In the genomic region with DNA sequence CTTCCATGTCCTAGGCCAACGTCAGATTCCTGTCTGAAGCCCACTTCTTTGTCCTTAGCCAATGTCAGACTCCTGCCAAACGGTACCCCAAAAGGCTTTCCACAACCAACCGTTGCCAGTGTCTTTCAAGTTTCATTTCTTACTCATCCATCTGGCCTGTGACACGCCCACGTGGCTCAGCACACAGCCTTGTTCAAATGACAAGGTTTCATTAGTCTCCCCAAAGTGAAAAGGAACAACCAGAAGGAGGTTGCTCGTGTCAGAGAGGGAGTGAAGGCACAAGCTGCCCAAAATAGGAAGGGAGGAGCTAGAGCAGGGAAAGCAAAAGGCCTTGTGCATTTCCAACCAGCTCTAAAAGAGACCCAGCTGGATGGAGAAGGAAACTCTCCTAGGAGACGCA, we compare ENCODE assay signal across 10 mouse cellular contexts.
DNase-seq lines count a peak whose midpoint lies in the region; ATAC-seq and TF ChIP-seq lines count a peak whose summit lies in the region.
"Had no signal": no experiment of that assay in that cellular context is flagged by ENCODE, and none has a peak within 500 bp of the region (broad histone marks: within the 10 kb centered on the region; RNA-seq: fewer than 3 reads in every experiment).

No protein-coding gene starts in this region.

- no peak overlapping the region for H3K4me3 ChIP-seq in liver, adult 2 months (ENCODE audit: insufficient read depth, low read depth, low read length)
- H3K4me3 ChIP-seq in macrophage (ENCODE audit: inconsistent target), result no peak overlapping the region
- H3K4me3 ChIP-seq: hindbrain, embryonic 12.5 days had no signal

- H3K27me3 ChIP-seq in liver, adult 2 months (ENCODE audit: control insufficient read depth, insufficient read depth, low read length), result no peaks in the 10 kb centered on the region
- H3K27me3 ChIP-seq: hindbrain, embryonic 12.5 days had no signal

- no peaks in the 10 kb centered on the region for H3K36me3 ChIP-seq in liver, adult 2 months (ENCODE audit: control insufficient read depth, insufficient read depth, low read length)
- H3K36me3 ChIP-seq in macrophage (ENCODE audit: inconsistent target), result no peaks in the 10 kb centered on the region
- H3K36me3 ChIP-seq: hindbrain, embryonic 12.5 days had no signal

- no peak for TF ChIP-seq CTCF in liver, adult 2 months (IDR thresholded peaks at IDR 0.05; ENCODE audit: low read depth, low read length)

- H3K4me1 ChIP-seq in liver, adult 2 months (ENCODE audit: control insufficient read depth, insufficient read depth, low read length), result no peaks in the 10 kb centered on the region

- TF ChIP-seq POLR2A in liver, adult 2 months (IDR thresholded peaks at IDR 0.05; ENCODE audit: extremely low read depth, insufficient read depth, low read length), result no peak

- peak; percentile 84 for ATAC-seq in frontal cortex, adult (ENCODE audit: low TSS enrichment)
- ATAC-seq in erythroblast, adult 5-6 weeks (replicated peaks; ENCODE audit: low FRiP score, poor library complexity, severe bottlenecking), result no peak
- ATAC-seq: forebrain, embryonic 14.5 days had no signal

- WGBS in liver, adult 2 months, result 76% methylated on average over 7 of the region's 7 CpGs
- WGBS in macrophage (ENCODE audit: missing documents), result 9% methylated on average over 7 of the region's 7 CpGs

- H3K9ac ChIP-seq in liver, adult 2 months (ENCODE audit: low read depth, low read length), result no peak overlapping the region
- H3K9ac ChIP-seq: hindbrain, embryonic 12.5 days had no signal

- no peaks in the 10 kb centered on the region for H3K79me2 ChIP-seq in liver, adult 2 months (ENCODE audit: control insufficient read depth, insufficient read depth, low read length)
- no peaks in the 10 kb centered on the region for H3K79me2 ChIP-seq in macrophage (ENCODE audit: inconsistent target)

- DNase-seq in frontal cortex, postnatal 10 days (ENCODE audit: low spot score in 2 of 2), result no peak
- no peak for DNase-seq in liver, adult 2 months (ENCODE audit: extremely low read depth, low read depth, low spot score)
- DNase-seq in liver, result no peak
- DNase-seq in CD4-positive helper T cell, adult 2 months (ENCODE audit: low read depth, low spot score), result peak; percentile 12
- DNase-seq in ovary, adult 18-20 months (ENCODE audit: low spot score), result no peak

- H3K27ac ChIP-seq in liver, adult 2 months (replicated peaks; ENCODE audit: insufficient read depth, low read depth, low read length), result peak overlapping the region; percentile 4
- peak overlapping the region; percentile 76 for H3K27ac ChIP-seq in macrophage
- H3K27ac ChIP-seq: hindbrain, embryonic 12.5 days had no signal
